Mouse (Mus musculus) layer of hippocampus, postnatal 36 days (tissue): ENCODE data around the gene Col13a1. TPM values are rescaled to one million over a fixed set of nuclear protein-coding genes. Genes with fewer than 3 reads are reported as not detected.

Experiments used
- DNase-seq, 2 experiments: peaks; one replicate each; pipeline ENCODE4 v3.0.0; 2022
- total RNA-seq, 2 experiments: library from RNA; stranded (reverse); gene quantifications; 2 replicates each; pipeline ENCODE4 v1.2.3; 2021

Gene Col13a1
- total RNA-seq, 2 experiments from 2014 or later, result 0.80 to 1.7 TPM

GRCm38 (mm10) chr10:61898116-61898515, 80.8 kb downstream of the Col13a1 start:
- no peak for DNase-seq

GRCm38 (mm10) chr10:61894564-61894963, 84.3 kb downstream of the Col13a1 start:
- DNase-seq, result no peak

- DNase-seq, result no peak
Observed at GRCm38 (mm10) chr10:61891138-61891537, 87.8 kb downstream of the Col13a1 start.

- no peak for DNase-seq
Observed at GRCm38 (mm10) chr10:61890294-61890693, 88.6 kb downstream of the Col13a1 start.

GRCm38 (mm10) chr10:61879427-61879826, 99.5 kb downstream of the Col13a1 start:
- peak in 1 of 2 experiments; percentile 4 for DNase-seq

- DNase-seq, result peak; percentile 44 to 49
Observed at GRCm38 (mm10) chr10:61877787-61878186, 101.1 kb downstream of the Col13a1 start.

- DNase-seq, result no peak
Observed at GRCm38 (mm10) chr10:61869796-61870195, 109.1 kb downstream of the Col13a1 start.

- DNase-seq, result no peak
Observed at GRCm38 (mm10) chr10:61866045-61866580, 112.8 kb downstream of the Col13a1 start.

GRCm38 (mm10) chr10:61859451-61859850, 119.5 kb downstream of the Col13a1 start:
- DNase-seq, result no peak

- no peak for DNase-seq
Observed at GRCm38 (mm10) chr10:61855139-61855675, 123.7 kb downstream of the Col13a1 start.

GRCm38 (mm10) chr10:61852824-61853223, 126.1 kb downstream of the Col13a1 start:
- DNase-seq, result no peak

GRCm38 (mm10) chr10:61848553-61848952, 130.4 kb downstream of the Col13a1 start:
- DNase-seq, result no peak

- no peak for DNase-seq
Observed at GRCm38 (mm10) chr10:61845476-61845875, 133.4 kb downstream of the Col13a1 start.

- DNase-seq, result no peak
Observed at GRCm38 (mm10) chr10:61844475-61844874, 134.4 kb downstream of the Col13a1 start.

GRCm38 (mm10) chr10:61842261-61842660, 136.6 kb downstream of the Col13a1 start:
- no peak for DNase-seq

GRCm38 (mm10) chr10:61839326-61839725, 139.6 kb downstream of the Col13a1 start:
- no peak for DNase-seq

GRCm38 (mm10) chr10:61838769-61839168, 140.1 kb downstream of the Col13a1 start:
- peak; percentile 23 to 29 for DNase-seq

- no peak for DNase-seq
Observed at GRCm38 (mm10) chr10:61837286-61837685, 141.6 kb downstream of the Col13a1 start.

GRCm38 (mm10) chr10:61834288-61834687, 144.6 kb downstream of the Col13a1 start:
- DNase-seq, result no peak

- no peak for DNase-seq
Observed at GRCm38 (mm10) chr10:61832713-61833112, 146.2 kb downstream of the Col13a1 start.

GRCm38 (mm10) chr10:61831741-61832140, 147.2 kb downstream of the Col13a1 start:
- no peak for DNase-seq

- no peak for DNase-seq
Observed at GRCm38 (mm10) chr10:61831251-61831650, 147.7 kb downstream of the Col13a1 start.

GRCm38 (mm10) chr10:61830817-61831216, 148.1 kb downstream of the Col13a1 start:
- DNase-seq, result no peak

GRCm38 (mm10) chr10:61829046-61829445, 149.9 kb downstream of the Col13a1 start:
- DNase-seq, result no peak
